Mouse (Mus musculus) stomach, postnatal 0 days (tissue): ENCODE measurements at regions not wholly inside any gene's neighbourhood (a gene's known extent, or its start where the extent isn't known, plus 50 kb on each side); places are given as distances from the start of the nearest gene placed in this dataset.

ENCODE experiments used
- CTCF ChIP-seq: IDR thresholded peaks from 2 replicates; pipeline ENCODE4 v1.5.1; 2016; ENCODE audit warnings: antibody characterized with exemption, low read depth, mild to moderate bottlenecking, moderate library complexity
- EP300 ChIP-seq: optimal IDR thresholded peaks from 2 replicates; pipeline ENCODE3; 2016; ENCODE audit warnings: antibody characterized with exemption

DNA sequence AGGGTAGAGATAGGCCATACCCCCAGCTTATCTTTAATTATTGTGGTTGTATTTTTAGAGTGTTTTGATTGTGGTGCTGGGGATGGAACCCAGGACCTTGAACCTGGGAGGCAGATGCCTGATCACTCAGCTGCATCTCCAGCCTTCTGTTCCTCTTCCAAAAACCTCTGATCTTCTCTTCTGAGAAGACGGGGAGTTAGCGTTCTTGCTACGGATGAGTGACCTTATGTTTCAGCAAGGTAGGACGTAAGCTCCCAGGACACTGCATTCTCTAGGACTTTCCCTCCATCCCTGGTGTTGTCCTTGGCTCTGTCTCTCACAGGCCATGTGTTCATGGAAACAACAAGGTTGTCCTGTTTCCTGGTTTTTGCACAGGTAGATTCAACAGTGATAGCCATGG lies 140.0 kb upstream of the 1700016C15Rik start:
- TF ChIP-seq EP300 (no peak), CTCF (no peak)
